Mouse (Mus musculus) regulatory T cell (primary cell): ENCODE data around the gene Hnrnpul1.
"Not testable (repeated sequence)": the region's sequence is repeated elsewhere in the genome, so short reads cannot be mapped to it uniquely, and the experiment has no call there.

ENCODE experiments used
- in situ Hi-C: fragments of 300-600 bp; cut with MboI, MseI; formaldehyde crosslinking; loops from one replicate; pipeline ENCODE4 v1.15.1; 2025; ENCODE audit warnings: high pct_unique_total_duplicates

Hnrnpul1 gene

GRCm38 (mm10) chr7:25754738-25755467 lies at the start of gene Hnrnpul1:
Gene Hnrnpul1, minus strand, starts transcription at chr7:25754757.
- in situ Hi-C loops = loop anchor here (5.0 to 25.0 kb wide), 2 partner anchors 52 to 1668 kb away; partner anchors contain the start of gene Zfp180

GRCm38 (mm10) chr7:25803460-25803859 lies 48.9 kb upstream of the Hnrnpul1 start:
- in situ Hi-C loops = no loop called here

GRCm38 (mm10) chr7:25802241-25803125 lies 47.9 kb upstream of the Hnrnpul1 start:
- in situ Hi-C loops = no loop called here

GRCm38 (mm10) chr7:25801031-25801430 lies 46.5 kb upstream of the Hnrnpul1 start:
- in situ Hi-C loops = no loop called here

- in situ Hi-C loops = no loop called here
These were observed 44.8 kb upstream of the Hnrnpul1 start for GRCm38 (mm10) chr7:25799369-25799768.

GRCm38 (mm10) chr7:25798540-25798939 lies 44.0 kb upstream of the Hnrnpul1 start:
- in situ Hi-C loops = no loop called here

GRCm38 (mm10) chr7:25794775-25795174 lies 40.2 kb upstream of the Hnrnpul1 start:
- in situ Hi-C loops = no loop called here

GRCm38 (mm10) chr7:25793679-25794078 lies 39.1 kb upstream of the Hnrnpul1 start:
- in situ Hi-C loops = no loop called here

- in situ Hi-C loops = not testable (repeated sequence)
These were observed 38.4 kb upstream of the Hnrnpul1 start for GRCm38 (mm10) chr7:25792966-25793365.

- in situ Hi-C loops = no loop called here
These were observed 36.1 kb upstream of the Hnrnpul1 start for GRCm38 (mm10) chr7:25790615-25791014.

GRCm38 (mm10) chr7:25789129-25789440 lies 34.5 kb upstream of the Hnrnpul1 start:
- in situ Hi-C loops = no loop called here

GRCm38 (mm10) chr7:25788220-25789128 lies 33.9 kb upstream of the Hnrnpul1 start, which contains the start of gene Axl:
Gene Axl, minus strand, starts transcription at chr7:25788705.
- in situ Hi-C loops = no loop called here

- in situ Hi-C loops = no loop called here
These were observed 33.1 kb upstream of the Hnrnpul1 start for GRCm38 (mm10) chr7:25787456-25788219.

GRCm38 (mm10) chr7:25786974-25787373 lies 32.4 kb upstream of the Hnrnpul1 start:
- in situ Hi-C loops = no loop called here

- in situ Hi-C loops = no loop called here
These were observed 31.2 kb upstream of the Hnrnpul1 start for GRCm38 (mm10) chr7:25785752-25786151.

GRCm38 (mm10) chr7:25784808-25785207 lies 30.3 kb upstream of the Hnrnpul1 start:
- in situ Hi-C loops = no loop called here

- in situ Hi-C loops = no loop called here
These were observed 29.2 kb upstream of the Hnrnpul1 start for GRCm38 (mm10) chr7:25783746-25784145.

GRCm38 (mm10) chr7:25782744-25783143 lies 28.2 kb upstream of the Hnrnpul1 start:
- in situ Hi-C loops = no loop called here

- in situ Hi-C loops = no loop called here
These were observed 27.5 kb upstream of the Hnrnpul1 start for GRCm38 (mm10) chr7:25781937-25782610.

GRCm38 (mm10) chr7:25781321-25781936 lies 26.9 kb upstream of the Hnrnpul1 start:
- in situ Hi-C loops = no loop called here
